Mouse (Mus musculus) cerebellum, adult 11-12 months (tissue): ENCODE results near the gene Ppp1r13l.

ENCODE experiments used
- DNase-seq: peaks from one replicate; pipeline ENCODE4 v3.0.0; 2022

Ppp1r13l gene

DNA sequence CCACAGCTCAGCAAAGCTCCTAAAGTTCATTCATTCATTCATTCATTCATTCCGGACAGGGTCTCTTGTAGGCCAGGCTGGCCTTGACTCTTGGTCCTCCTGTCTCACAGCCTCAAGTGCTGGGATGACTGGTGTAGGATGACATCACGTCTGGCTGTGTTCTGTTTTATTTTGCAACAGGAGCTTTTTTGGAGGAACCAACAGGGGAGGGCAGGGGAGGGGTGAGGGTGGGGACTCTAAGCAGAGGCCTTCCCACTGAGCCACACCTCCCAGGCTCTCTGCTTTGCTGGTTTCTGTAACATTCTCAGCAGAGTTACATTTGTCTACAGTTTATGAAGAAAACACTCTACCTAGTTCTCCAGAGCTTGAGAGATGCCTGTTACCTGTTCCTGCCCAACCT, 21.5 kb upstream of the Ppp1r13l start:
- DNase-seq: no peak

DNA sequence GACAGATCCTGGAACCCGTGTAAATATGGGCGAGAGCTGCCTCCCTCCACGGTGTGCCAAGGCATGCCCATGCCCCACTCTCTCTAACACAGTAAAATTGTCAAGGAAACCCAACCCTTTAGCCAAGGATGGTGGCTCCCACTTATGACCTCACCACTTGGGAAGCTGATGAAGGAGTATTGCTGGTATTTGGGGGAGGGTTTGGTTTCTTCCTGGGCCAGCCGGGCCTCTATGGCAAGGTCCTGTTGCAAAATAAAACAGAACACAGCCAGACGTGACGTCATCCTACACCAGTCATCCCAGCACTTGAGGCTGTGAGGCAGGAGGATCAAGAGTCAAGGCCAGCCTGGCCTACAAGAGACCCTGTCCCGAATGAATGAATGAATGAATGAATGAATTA, 21.0 kb upstream of the Ppp1r13l start:
- no peak for DNase-seq

DNA sequence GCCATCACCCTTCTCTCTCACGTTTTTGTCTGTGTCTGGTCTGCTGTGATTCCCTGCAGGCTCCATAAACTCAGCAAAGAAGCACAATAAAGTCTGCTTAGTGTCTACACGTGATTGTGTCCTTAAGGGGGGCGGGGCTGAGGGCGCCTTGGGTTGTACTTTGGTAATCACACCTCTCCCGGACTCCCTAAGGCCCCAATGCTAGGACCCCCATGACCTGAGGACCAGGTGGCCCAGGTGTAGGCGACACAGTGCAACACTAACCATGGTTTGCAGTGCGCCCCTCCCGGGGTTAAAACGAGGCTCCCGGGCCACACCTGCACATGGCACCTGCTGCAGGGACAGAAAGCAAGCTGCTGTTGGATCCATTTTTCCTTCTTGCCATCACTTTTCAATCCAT, 18.3 kb upstream of the Ppp1r13l start:
- no peak for DNase-seq

DNA sequence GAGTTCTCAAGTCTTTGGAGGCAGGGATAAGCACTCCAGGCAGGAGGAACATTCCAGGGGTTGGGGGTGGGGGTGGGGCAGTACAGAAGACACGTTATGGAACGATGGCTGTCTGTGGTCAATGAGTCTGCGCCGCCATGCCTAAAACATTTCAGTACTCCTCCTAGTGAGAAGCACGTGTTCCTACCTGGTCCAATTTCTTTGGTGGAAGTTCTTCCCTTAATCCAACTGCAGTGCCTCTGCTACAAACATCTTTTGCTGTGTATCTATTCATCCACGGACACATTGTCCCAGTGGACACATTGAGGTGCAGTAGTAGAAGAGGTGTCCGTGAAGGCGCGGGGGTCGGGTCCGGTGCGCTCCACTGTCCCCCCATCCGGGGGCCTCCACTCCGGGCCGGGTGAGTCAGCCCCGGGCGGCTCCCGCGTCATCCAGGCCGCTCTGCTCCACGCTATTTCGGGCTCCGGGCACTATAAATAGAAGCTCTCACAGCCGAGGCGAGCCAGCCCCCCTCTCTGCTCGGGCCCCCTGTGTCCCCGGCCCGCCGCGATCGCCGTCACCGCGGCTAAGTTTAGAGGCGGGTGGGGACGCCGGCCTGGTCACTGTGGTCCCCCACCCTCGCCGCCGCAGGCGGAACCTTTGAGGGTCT, 17.7 kb upstream of the Ppp1r13l start:
- no peak for DNase-seq

DNA sequence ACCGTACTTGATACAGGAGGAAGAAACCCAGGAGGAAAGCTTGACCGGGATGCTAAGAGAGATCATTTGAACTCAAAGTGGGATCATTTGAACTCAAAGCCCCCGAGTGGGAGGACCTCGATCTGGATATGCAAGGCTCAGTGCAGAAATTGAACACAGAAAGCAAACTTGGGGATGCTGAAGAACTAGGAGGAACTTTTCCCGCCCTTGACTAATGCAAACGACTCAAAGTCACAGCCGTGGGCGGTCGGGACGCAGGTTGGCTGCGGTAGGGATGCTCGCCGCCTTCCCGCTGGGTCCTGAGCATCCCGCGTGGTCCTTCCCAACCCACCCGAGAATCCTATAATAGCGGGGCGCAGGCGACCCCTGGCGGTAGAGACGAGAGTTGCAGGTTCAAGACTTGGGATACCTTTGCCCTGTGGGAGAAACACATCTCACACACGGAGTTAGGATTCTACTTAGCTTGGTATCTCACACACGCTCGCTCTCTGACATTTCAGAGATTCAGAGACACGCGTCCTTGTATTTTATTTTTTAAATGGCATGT, 17.0 kb upstream of the Ppp1r13l start:
- peak; percentile 86 for DNase-seq

DNA sequence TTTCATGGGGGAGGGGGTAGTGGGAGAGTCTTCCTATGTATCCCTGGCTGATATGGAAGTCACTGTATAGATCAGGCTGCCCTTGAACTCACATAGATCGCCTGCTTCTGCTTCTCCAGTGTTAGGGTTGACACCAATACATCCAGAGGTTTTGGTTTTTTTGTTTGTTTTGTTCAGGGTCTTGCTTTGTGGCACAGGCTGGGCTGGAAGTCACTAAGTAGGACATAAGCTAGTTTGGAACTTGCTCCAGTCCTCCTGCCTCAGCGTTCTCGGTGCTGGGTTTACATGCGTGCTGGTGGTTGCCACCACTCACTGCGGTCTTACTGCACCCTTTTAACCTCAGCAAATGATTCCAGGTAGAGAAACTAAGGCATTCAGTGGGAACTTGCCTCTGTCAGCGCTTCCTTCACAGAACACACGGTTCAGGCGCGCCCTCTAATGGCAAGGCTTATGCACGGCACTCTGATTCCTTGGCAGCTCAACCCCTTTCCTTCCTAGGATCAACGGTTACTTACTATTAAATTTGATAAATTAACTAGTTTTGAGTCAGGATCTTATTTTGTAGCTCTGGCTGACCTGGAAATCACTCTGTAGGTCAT, 16.2 kb upstream of the Ppp1r13l start:
- peak; percentile 66 for DNase-seq

DNA sequence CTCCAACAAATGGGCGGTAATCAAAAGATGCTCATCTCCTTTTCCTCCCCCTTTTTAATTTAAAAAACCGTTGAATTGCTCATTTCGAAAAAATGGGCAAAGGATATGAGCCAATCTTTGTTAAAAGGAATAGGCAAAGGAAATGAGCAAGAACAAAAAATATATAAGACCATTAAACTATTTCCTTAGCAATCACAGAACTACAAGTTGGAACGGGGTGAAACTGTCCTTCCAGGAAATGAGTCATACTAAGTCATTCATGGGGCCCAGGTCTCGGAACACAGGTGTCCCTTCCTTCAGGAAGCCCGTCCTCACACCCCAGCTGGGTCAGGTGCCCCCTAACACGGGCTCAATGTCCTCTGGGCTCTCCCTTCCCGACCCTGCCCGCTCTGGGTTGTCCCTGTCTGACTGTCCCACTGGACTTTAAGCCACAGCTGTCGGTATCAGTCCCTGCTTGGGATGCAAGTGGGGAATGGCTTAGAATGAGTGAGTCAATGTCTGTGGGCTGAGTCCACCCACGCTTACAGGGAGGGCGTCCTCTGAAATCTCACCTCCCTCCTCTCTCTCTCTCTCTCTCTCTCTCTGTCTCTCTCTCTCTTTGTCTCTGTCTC, 15.2 kb upstream of the Ppp1r13l start, which contains the start of gene Ercc1:
Ercc1 (plus strand) TSS at position 542 of the 611 bp plus-strand sequence.
- peak; percentile 59 for DNase-seq

DNA sequence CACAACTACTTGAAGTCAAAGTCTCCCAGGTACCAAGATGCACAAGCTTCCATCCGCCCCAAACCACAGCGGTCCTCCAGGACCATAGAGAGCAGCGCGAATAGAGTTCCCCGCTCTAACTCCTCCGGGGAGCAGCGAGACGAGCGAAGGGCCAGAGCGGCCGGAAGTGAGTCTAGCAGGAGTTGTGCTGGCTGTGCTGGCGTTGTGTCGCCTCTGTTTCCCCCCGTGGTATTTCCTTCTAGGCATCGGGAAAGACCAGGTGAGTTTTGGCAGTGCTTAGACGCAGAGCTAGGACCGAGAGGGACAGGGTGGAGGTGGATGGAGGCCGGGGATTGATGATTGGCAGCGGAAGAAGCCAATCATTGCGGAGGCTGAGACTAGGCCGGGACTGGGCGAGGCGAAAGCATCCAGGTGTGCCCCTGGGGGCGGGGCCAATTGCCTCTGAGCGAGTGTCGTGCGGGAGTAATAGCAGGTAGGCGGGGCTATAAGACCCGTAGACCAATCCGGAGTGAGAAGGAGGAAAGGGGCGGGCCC, 14.5 kb upstream of the Ppp1r13l start:
- peak; percentile 98 for DNase-seq

DNA sequence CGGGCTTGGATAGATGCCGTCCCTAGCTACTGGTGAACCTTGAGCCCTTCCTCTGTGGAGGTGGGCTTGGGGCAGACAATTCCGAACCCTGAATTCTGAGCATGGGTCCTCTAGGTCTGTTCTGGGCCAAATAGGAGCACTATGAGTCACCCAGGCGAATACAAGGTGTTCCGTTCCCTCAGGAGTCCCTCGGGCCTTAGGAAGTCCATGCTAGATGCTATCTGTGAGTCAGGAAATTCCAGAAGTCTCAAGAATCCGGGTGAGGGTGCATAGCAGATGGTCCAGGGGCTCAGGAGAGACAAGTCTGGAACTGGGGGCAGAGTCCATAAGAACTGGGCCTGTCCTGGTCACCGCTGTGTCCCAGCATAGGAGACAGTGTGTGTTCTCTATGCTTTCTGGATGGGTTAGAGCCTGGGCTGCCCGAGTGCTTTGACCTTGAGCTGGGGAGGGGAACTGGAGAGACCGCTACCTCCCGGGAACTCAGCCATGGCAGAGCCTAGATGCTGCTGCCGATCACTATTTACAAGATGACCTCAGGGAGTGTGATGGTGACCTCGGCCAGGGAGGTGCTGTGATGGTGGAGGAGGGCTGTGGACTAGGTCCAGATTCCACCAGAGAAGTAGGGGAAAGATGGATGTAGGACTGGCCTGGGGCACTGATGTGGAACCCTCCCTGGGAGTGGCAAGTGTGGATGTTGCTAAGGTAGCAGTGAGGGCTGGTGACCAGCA, 10.2 kb upstream of the Ppp1r13l start:
- no peak for DNase-seq

DNA sequence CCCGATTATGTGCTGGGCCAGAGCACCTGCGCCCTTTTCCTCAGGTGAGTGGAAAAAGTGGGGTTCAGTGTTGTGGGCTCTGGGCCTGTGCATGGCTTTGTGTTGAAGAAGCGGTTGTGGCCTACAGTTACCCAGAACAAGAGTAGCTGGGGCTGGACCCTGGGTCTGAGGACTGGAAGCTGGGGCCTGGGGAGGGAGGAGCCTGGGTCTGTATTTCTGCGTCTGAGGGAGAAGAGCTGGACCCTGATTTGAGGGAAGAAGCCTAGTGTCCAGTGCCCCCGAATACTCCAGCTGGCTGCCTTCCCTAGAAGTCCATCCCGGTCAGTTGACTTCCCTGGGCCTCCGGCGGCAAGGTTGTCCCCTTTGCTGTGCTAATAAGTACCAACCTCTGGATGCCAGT, 9.3 kb upstream of the Ppp1r13l start:
- DNase-seq: no peak

DNA sequence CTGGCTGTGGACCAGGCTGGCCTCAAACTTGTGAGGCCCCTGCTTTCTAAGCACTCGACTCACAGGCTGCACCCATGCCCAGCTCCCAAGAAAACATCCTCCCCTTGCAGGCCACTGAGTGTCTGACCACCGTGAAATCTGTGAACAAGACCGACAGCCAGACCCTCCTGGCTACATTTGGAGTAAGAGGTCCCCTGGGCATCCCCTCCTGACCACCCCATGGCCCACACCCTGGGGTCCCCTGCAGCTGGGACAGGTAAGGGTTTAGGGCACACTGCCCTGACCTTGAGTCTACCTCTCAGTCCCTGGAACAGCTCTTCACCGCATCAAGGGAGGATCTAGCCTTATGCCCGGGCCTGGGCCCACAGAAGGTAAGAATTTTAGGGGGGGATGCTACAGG, 4.6 kb upstream of the Ppp1r13l start:
- DNase-seq: no peak

DNA sequence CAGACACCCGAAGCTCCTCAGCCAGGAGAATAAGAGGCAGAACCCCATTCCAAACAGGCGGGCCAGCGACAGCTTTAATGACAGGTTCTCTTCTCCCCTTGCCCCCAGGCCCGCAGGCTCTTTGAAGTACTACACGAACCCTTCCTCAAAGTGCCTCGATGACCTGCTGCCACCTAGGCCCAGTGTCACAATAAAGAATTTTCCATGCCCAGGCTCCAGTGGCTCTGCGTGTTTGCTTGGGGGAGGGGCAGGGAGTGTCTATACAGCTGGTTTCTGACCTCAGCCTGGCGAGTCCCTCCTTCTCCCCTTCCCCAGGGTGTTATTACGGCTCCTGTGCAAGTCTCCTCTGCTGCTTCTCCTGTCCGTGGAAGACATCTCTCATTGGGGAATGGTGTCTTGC, 3.2 kb upstream of the Ppp1r13l start:
- no peak for DNase-seq

DNA sequence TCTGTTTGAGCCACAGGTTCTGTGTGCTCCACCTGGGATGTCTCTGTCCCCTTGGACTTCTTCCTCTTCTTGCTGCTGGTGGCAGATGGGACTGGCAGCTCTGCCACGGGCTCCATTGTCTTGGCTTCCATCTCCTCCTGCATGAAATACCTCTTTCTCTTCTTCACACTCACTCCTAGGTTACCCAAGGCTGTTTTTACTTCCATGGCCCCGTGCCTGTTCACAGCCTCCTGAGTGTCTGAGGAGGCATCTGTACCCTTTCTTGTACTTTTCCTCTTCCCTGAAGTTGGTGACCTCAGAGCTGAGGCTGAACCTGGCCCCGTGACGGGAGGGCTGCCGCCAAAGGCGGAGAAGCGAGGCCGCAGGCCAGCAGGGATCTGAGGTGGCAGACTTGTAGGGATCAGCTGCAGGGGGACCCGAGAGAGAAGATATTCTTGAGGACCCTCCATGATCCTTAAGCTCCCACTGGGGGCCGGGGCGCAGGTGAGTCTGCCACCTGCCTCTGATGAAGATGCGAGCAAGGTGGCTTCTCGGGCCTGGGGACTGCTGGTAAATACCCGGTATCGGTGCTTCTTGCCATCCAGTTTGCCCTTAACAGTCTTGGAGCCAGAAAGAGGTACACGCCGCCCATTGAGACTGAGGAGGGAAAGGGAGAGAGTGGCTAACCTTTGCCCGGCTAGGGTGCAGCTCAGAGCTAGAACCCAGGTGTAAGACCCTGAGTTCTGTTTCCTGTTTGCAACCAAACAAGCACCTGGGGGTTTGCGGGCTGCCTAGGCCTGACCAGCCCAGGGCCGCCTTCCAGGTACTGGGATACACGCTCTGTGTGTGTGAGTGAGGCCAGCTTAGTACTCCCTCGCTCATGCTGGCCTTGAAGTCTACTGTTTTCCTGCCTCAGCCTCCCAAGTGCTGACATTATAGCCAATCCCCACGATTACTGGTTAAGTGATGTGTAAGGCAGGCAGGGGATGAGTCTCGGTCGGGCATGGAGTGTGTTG, 1.9 kb upstream of the Ppp1r13l start:
- DNase-seq: peak; percentile 53

DNA sequence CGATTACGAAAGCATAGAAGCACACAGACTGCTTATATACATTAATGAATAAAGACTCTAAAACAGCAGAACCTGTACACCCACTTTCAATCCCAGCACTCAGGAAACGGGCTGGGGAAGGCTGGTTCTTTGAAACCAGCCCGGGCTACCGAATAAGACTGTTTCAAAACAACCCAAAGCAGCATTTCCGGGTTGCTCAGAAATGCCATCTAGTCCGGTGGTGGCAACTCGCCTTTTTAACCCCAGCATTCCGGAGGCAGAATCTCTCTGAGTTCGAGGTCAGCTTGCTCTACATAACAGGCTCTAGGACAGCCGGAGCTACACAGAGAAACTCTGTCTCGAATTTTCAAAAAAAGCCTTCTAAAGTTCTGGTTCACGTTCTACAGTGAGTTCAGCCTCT, 915 bp upstream of the Ppp1r13l start:
- DNase-seq: peak; percentile 46

DNA sequence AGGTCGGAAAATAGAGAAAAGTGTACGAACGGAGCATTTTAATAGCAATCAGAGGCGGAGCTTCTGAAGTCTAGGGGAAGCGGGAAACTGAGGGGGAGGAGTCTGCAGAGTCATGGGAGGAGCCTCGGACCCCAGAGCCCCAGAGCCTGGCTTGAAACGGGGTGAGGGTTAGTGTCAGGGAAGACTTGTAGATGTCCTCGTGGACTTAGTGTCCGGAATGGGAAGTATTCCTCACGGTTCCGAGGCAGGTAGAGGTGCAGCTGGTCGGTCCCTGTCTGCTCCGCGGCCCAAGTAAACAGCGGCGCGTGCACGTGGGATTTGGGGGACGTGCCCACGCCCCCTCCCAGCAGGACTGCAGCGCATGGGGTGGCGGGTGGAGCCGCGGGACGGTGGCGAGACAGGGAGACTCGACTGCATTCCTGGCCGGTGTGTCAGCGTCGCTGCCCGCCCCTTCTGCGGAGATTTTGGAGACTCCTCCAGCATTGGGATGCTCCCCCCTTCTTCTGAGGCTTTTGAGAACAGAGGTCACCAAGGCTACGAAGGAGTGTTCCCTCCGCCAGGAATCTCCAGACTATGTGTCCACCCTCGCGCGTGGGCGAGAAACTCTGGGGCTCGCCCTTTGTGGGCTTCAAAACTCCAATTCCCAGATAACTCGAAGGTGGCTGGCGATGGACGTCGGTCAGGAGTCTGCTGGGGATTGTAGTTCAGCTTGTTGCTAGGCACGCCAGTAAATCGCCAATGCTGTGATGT, 518 bp downstream of the Ppp1r13l start:
- DNase-seq: peak; percentile 84

DNA sequence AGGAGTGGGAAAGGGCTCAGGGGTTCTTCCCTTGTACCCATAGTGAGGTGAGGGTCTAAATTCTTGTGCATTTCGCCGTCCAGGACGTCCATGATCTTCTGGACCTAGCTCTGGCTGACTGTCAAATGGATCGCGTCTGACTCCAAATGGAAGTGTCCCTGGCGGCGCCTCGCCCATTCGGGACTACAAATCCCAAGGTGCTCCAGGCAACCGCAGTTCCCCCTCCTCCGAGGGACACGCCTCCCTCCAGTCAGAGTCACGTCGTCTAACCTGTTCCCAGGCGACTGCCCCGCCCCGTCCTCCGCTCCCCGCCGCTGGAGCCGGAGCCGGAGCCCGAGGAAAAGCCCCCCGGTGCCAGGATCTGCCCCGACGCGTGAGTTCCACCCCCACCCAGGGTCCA, 1.4 kb downstream of the Ppp1r13l start:
- DNase-seq: peak; percentile 95

DNA sequence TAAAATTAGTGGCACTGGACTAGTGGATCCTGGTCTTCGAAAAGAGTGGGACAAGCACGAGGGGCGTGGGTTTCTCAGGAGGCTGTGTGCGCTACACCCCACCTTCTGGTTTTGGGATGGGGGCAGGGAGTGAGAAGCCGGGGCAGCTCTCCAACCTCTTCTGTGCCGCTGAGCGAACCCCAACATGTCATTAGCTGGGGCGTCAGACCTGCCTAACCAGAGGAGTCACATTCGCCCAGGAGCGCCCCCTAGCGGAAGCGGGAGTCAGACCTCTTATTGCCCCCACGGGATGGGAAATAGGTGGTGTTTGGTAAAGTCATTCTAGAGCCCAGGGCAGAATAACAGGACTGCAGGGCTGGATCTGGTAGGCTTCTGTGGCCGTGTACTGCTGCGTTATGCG, 2.2 kb downstream of the Ppp1r13l start:
- peak; percentile 83 for DNase-seq

DNA sequence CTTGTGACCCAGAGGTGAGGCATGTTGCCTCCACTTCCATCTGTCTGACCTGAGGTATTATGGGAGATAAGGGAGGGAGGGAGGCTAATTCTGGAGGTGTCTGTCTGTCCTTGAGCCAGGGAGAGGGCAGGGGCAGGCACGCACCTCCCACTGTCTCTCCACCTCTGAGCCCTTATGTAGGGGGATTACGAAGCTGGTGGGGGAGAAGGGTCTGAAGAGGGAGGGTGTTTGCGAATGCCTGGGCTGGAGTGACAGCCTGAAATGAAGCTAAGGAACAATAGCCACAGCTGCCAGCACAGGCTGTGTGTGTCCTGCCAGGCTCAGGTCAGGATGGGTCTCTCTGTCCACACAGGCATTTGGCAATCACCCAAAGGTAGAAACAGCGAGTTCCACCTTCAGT, 2.7 kb downstream of the Ppp1r13l start:
- peak; percentile 72 for DNase-seq

DNA sequence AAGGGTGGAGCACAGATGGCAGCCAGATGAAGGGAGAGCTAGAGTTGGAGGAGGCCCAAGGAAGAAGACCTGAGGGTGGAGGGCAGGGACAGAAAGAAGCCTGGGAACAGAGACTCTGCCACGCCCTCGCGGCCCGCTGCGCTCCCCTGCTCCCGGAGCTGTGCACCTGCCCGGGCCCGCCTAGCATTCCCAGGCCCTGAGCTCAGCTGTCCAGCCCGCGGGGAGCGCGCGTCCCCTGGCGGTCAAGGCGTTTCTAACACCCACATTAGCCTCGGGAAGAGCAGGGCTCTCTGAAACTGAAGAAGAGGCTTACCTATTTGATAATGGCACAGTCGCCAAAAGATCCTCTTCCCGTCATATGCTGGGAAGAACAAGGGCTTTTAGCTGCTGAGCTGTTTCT, 4.3 kb downstream of the Ppp1r13l start:
- DNase-seq: peak; percentile 83

DNA sequence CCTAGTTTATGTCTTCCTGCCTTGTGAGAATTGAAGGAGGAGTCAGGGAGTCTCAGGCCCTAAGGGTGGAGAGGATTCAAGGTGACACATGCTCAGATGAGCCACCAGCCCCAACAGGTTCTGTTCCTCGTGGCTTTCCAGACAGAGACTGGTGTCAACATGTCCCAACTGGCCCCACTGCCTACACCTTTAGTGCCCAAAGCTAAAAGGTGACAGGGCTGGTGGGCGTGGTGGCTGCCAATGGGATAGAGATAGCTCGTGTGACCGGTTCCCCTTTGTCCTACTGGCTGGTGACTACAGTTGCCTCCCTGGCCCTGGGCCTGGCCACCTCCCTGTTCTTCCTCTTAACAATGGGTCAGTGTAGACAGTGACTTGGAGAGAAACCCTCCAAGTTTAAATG, 5.8 kb downstream of the Ppp1r13l start:
- no peak for DNase-seq

DNA sequence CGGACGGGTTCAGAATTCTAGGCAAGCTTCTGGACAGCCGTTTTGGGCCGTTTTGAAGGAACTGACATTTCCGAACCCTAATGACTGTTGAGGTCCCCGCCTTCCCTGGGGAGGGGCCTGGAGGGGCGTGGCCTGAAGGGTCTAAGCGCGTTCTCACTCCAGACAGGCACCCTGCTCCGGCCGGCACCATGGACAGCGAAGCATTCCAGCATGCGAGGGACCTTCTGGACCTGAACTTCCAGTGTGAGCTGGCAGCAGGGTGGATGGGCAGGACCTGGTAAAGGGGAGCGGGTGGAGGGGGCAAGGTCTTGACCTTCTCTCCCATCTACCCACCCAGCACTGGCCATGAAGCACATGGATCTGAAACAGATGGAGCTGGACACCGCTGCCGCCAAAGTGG, 8.8 kb downstream of the Ppp1r13l start:
- DNase-seq: peak; percentile 52
